Mouse (Mus musculus) Patski (cell line): ENCODE results near the gene Hes2. TPM values are rescaled to one million over a fixed set of nuclear protein-coding genes. Genes with fewer than 3 reads are reported as not detected.

ENCODE experiments used
- ATAC-seq: fragments of 100-300 bp; one replicate; pipeline ENCODE4 v1.8.0; 2021
- CTCF ChIA-PET: fragments of 350-600 bp; sonication (Branson Sonifier 250); formaldehyde crosslinking; loops from one replicate; lab custom pipeline; 2022; ENCODE audit warnings: inconsistent platforms; lab: Charles Lee
- POLR2A ChIA-PET: fragments of 350-600 bp; sonication (Branson Sonifier 250); formaldehyde crosslinking; loops from one replicate; lab custom pipeline; 2022; ENCODE audit warnings: antibody characterized with exemption, inconsistent platforms; lab: Charles Lee
- DNase-seq: peaks from one replicate; pipeline ENCODE4 v3.0.0-alpha.2; 2011; ENCODE audit warnings: low read depth, low spot score
- H3K27me3 ChIP-seq: fragments of 371-371 bp; one replicate; pipeline ENCODE4 v1.5.1; 2021
- CTCF ChIP-seq: fragments of 100-300 bp; IDR thresholded peaks from one replicate; pipeline ENCODE4 v1.5.1; 2021
- in situ Hi-C: fragments of 300-500 bp; cut with MboI; formaldehyde crosslinking; loops from 3 replicates; pipeline ENCODE4 v1.11.1; 2018; ENCODE audit warnings: low pct_unique_long_range_greater_than_20kb, mixed read lengths
- polyA plus RNA-seq: library from polyadenylated mRNA; unstranded; gene quantifications from one replicate; pipeline ENCODE4 v1.2.3, GENCODE M21; 2021

The Hes2 gene
- polyA plus RNA-seq, 1 experiment from 2014 or later: not detected

DNA sequence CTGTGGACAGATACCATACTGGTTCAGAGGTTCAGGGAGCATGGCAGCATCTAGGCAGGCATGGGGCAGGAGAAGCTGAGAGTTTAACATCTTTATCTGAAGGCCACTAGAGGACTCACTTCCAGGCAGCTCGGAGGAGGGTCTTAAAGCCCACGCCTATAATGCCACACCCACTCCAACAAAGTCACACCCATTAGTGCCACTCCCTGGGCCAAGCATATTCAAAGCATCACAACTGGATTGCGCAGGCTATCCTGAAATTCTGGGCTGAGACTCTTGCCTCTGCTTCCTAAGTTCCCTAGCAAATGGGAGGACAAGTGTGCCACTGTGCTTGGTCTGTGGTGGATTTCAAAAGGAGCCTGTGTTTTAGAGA is 26.5 kb downstream of the Hes2 start:
- ChIA-PET POLR2A (no interaction called here), CTCF (interaction anchor here (1.1 to 1.5 kb wide), 3 partner anchors 12 to 26 kb away, joined by 3 to 5 read pairs (median 3); no protein-coding TSS in a partner anchor)
- in situ Hi-C loops: no loop called here
- no peak for TF ChIP-seq CTCF
- DNase-seq (no peak), ATAC-seq (no peak)
- no peaks in the 10 kb centered on the region for H3K27me3 ChIP-seq

DNA sequence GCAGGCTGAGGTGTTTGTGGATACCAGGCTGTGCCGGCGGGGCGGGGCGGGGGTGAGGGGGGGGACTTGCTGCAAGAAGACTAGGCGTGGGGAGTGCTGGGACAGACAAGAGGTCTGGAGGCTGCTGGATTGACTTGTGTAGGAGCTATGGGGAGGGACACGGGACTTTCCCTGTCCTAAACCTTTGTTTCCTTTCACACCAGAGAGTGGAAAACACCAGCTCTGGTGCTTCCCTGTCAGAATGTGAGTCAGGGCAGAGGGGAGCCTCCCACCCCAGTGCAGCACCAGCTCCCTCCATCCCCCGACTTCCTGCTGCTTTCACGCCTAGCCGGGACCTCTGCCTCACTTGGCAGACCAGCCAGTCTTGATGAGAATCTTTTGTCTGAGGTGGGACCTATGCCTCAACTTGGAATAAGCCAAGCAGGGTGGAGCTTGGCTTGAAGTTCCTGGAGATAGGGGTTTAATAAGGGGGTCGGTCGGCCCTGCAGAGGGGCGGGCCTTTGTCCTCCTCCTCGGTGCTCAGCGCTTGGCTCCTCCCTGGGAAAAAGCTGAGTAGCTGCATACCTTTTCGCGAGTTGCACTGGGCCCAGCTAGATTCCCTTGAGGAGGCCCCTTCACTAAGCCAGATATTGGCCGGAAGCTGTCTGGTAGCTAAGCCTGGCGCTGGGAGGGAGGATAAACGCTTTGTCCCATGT is 27.0 kb downstream of the Hes2 start:
- DNase-seq: peak; percentile 73
- POLR2A ChIA-PET: no interaction called here
- CTCF ChIA-PET: interaction anchor here (1.1 to 1.5 kb wide), 6 partner anchors 12 to 27 kb away, joined by 3 to 5 read pairs (median 3); no protein-coding TSS in a partner anchor
- in situ Hi-C loops: no loop called here
- no peak for TF ChIP-seq CTCF
- ATAC-seq: peak; percentile 69
- no peaks in the 10 kb centered on the region for H3K27me3 ChIP-seq

DNA sequence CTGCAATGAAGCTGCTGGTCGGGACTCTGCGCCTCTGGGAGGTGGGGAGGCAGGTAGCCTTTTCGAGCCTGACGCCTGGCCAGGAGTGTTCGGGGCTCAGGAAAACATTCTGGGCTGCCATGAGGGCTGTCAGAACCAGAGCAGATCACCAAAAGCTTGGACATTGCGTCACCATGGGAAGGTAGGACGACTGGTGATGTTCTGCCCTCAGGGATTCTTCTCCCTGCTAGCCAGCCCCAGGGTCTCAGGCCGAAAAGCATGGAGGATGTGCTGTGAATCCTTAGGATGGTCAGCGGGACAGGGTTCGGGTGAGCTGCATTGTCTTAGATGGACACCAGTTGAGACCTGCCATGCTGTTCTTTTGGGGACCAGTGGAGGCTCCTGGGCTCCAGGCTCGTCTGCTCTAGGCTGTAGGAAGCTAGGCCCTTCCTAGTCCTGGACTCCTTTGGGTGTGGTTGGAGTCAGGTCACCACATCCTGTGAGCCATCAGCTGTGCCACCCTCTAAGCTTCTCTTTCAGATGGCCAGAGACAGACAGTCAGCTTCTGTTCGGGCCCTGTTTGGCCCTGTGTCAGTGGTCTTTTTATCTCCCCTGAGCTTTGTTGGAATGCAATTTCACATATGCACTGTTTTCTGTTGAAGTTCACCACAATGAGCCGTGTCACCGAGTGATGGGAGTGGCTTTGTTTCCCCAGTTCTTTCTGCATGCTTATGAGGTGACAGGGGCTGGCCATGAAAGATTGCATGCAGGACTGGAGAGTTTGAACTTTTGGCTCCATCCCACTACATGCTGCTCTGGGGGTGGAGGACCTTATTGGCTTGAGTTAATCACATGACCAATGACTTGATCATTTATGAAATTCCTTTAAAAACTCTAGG is 27.8 kb downstream of the Hes2 start:
- no peak for TF ChIP-seq CTCF
- POLR2A ChIA-PET: no interaction called here
- in situ Hi-C loops: no loop called here
- CTCF ChIA-PET: interaction anchor here (1.0 to 1.5 kb wide), 6 partner anchors 11 to 27 kb away, joined by 3 to 5 read pairs (median 3); partner anchors contain the start of gene Hes2
- no peaks in the 10 kb centered on the region for H3K27me3 ChIP-seq
- ATAC-seq (no peak), DNase-seq (no peak)

DNA sequence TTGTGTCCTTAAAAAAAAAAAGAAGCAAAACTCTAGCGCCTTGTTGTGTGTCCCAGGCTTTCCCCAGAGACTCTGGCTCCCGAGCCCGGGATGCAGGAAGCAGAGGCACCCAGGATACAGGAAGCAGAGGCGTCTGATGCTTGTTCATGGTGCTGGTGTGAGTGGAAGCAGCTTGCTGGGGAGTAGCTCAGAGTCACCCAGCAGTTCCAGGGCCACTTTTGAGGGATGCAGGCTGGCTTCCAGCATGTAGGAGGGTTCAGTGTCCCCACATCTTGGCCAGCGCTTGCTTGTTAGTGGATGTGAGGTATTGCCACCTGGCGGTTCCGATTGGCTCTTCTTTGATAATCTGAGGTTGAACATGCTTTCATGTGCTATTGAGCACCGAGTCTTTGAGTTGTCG is 28.5 kb downstream of the Hes2 start:
- CTCF ChIA-PET: interaction anchor here (1.0 to 1.2 kb wide), 3 partner anchors 14 to 230 kb away, joined by 3 to 4 read pairs (median 3); partner anchors contain the start of gene Hes2

DNA sequence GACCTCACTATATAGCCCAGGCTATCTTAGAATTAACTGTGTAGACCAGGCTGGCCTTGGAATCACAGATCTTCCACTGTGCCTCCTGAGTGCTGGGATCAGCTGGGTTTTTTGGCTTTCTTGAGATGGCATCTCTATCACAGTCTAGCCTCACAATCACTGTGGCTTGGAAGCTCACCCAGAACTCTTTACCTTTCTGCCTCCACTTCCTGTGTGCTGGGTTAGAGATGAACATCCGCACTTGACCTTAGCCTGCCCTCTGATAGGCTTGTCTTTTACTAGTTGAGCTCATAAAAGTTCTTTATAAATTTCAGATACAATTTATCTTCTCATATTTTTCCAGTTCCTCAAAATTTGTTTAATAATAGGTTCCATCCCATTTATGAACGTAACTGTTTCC is 30.0 kb downstream of the Hes2 start:
- CTCF ChIA-PET: interaction anchor here (0.8 to 1.2 kb wide), 3 partner anchors 24 to 84 kb away, joined by 3 to 4 read pairs (median 4); no protein-coding TSS in a partner anchor
- no peak for TF ChIP-seq CTCF
- in situ Hi-C loops: no loop called here
- POLR2A ChIA-PET: interaction anchor here (0.7 kb wide), 1 partner anchor 106 kb away, joined by 7 read pairs; no protein-coding TSS in a partner anchor
- no peaks in the 10 kb centered on the region for H3K27me3 ChIP-seq
- DNase-seq (no peak), ATAC-seq (no peak)

More for the DNA sequence above, 28.5 kb downstream of the Hes2 start:
- POLR2A ChIA-PET: no interaction called here
- H3K27me3 ChIP-seq: no peaks in the 10 kb centered on the region
- TF ChIP-seq CTCF: no peak
- ATAC-seq (no peak), DNase-seq (no peak)
- in situ Hi-C loops: no loop called here

DNA sequence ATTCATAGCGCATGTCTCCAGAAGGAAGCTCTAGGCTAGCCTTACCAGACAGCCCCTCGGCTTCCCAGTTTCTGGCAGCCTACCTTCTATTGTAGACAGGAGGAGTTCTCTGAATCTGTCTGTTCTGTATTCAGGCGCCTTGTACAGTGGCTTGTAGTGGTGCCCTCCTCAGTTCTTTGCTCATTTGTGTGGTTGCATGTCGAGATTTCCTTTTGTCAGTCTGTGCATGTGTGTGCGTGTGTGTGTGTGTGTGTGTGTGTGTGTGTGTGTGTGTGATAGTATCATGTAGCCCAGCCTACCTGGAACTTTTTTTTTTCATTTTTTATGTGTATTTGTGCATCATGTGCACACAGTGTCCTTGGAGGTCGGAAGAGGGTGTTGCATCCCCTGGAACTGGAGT is 30.4 kb downstream of the Hes2 start:
- CTCF ChIA-PET: interaction anchor here (0.8 to 1.2 kb wide), 2 partner anchors 23 to 25 kb away, joined by 3 to 4 read pairs; no protein-coding TSS in a partner anchor

DNA sequence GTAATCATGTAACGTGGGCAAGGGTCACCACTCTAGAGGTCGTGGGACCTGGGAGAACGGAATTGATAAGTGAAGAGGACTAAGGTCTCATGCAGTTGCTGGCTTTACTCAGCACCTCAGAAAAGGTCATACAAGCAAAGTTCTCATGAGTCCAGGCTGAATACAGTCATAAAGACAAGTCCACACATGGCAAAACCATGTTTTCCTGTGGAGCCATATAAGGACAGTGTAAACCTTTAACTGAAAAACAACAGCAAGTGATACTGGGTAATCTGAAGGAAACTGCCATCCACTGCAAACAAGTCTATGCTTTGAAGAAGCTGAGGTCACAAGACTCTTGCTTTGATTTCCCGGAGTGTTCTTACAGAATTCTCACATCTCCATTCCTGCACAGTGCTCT is 31.0 kb downstream of the Hes2 start:
- DNase-seq (no peak), ATAC-seq (no peak)
- in situ Hi-C loops: no loop called here
- CTCF ChIA-PET: interaction anchor here (1.0 kb wide), 1 partner anchor 15 kb away, joined by 3 read pairs; no protein-coding TSS in a partner anchor
- TF ChIP-seq CTCF: no peak
- H3K27me3 ChIP-seq: no peaks in the 10 kb centered on the region
- POLR2A ChIA-PET: no interaction called here

More for the DNA sequence above, 30.4 kb downstream of the Hes2 start:
- H3K27me3 ChIP-seq: no peaks in the 10 kb centered on the region
- in situ Hi-C loops: no loop called here
- POLR2A ChIA-PET: no interaction called here
- ATAC-seq (no peak), DNase-seq (no peak)
- TF ChIP-seq CTCF: no peak

DNA sequence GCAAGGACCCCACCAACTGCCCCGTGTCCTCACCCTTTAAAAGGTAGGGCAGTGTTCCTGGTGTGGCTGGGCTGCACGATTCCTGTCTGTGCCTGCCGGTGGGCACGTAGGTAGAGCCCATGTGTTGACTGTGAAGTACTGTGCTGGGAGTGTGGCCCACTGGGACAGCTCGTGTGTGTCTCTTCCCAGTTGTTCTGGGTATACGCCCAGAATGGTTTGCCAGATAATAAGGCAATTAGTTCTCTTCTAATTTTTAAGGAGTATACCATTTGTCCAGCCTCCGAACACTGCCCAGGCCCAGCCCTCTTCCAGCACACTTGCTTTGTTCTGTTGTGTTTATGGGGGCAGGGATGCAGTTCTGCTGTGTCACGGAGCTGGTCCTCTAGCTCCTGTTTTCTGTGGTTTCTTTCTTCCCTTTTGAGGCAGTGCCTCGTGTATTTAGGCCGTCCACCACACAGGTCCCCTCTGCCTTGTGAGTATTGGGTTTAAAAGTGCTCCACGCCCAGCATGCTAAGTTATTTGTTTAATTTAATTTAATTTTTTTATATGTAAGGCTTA is 31.5 kb downstream of the Hes2 start:
- no peak for TF ChIP-seq CTCF
- ATAC-seq: no peak
- H3K27me3 ChIP-seq: no peaks in the 10 kb centered on the region
- CTCF ChIA-PET: interaction anchor here (1.0 kb wide), 1 partner anchor 15 kb away, joined by 3 read pairs; no protein-coding TSS in a partner anchor
- in situ Hi-C loops: no loop called here
- POLR2A ChIA-PET: no interaction called here
- no peak for DNase-seq

DNA sequence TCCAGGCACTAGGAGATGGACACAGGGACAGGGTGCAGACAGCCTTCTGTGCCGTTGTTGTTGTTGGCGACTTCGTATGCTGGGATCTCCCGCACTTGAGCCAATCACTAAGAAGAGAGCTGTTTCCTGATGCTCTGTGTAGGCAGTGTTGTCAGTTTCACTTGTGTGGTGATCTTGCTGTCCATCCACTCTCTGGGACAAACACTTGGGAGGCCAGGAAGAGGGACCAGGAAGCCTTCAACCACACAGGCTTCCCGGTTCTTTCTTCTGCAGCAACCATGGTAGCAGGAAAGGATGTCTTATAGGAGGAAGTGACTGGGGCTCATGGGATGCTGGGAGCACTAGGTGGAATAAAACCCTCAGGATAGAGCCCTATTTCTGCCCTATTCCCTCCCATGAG is 32.0 kb downstream of the Hes2 start:
- CTCF ChIA-PET: interaction anchor here (1.0 kb wide), 1 partner anchor 14 kb away, joined by 3 read pairs; no protein-coding TSS in a partner anchor
- POLR2A ChIA-PET: no interaction called here
- no peaks in the 10 kb centered on the region for H3K27me3 ChIP-seq
- ATAC-seq (no peak), DNase-seq (no peak)
- TF ChIP-seq CTCF: no peak
- in situ Hi-C loops: no loop called here

DNA sequence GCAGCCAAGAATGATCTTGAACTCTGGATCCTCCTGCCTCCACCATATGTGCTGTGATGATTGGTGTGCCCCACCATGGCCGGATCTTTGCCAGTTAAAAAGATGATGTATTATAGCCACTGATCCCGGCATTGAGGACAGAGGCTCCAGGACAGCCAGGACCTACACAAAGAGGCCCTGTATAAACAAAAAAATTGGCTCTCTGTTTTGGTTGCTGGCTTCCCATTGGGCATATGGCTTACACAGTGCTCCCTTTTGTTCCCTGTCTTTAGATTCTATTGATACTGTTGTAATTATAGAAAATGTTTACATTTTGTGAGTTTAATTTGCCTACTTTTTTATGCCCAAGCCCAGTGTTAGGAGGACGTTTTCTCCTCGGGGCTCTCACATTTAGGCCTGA is 33.9 kb downstream of the Hes2 start:
- in situ Hi-C loops: no loop called here
- no peak for ATAC-seq
- no peaks in the 10 kb centered on the region for H3K27me3 ChIP-seq
- no peak for TF ChIP-seq CTCF
- ChIA-PET CTCF (no interaction called here), POLR2A (interaction anchor here (0.7 kb wide), 1 partner anchor 14 kb away, joined by 4 read pairs; no protein-coding TSS in a partner anchor)
- DNase-seq: no peak
